Mouse (Mus musculus): ENCODE measurements around the gene 1810049J17Rik. TPM values are rescaled to one million over a fixed set of nuclear protein-coding genes. Genes with fewer than 3 reads are reported as not detected.
A peak's percentile ranks its signal among the peaks of the same experiment; 100 is the strongest.

1810049J17Rik gene
- polyA plus RNA-seq, 1 experiment from 2014 or later = 1.1 TPM

DNA sequence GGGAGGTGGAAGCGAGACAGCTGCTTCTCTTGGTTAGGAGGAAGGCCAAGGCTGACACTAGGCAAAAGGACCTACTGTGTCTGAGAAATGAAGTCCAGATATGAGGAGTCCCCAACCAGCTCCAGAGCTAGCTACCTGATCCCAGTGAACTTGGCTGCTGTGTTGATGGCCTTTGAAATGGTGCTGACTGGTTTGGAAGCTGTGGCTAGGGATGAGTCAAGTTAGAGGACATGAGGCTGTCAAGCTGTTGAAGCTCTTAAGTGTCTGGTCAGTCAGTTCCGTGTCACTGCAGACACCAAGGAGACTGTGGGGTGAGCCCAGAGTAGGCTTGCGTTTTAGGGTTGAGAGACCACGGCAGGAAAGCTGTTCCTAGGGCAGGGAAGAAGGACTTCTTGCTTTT, 12.7 kb upstream of the 1810049J17Rik start:
- 77% methylated on average over 4 of the region's 4 CpGs for WGBS (ENCODE audit: insufficient replicate concordance)
- Histone ChIP-seq H3K4me3 (ENCODE audit: low read depth, low read length) (no peak overlapping the region), H3K27ac (ENCODE audit: low read depth) (no peak overlapping the region), H3K9me3 (ENCODE audit: low read length) (no peaks in the 10 kb centered on the region), H3K4me2 (ENCODE audit: low read depth, low read length) (no peak overlapping the region), H3K36me3 (replicated peaks; ENCODE audit: insufficient read depth, low read length) (no peaks in the 10 kb centered on the region), H3K27me3 (ENCODE audit: insufficient read depth, low read length) (no peaks in the 10 kb centered on the region), H3K9ac (replicated peaks) (peak overlapping the region; percentile 38), H3K4me1 (ENCODE audit: insufficient read depth) (peaks cover 16% of the 10 kb centered on the region)
- DNase-seq (no peak), ATAC-seq (no peak)
- no peak for TF ChIP-seq CTCF (IDR thresholded peaks at IDR 0.05; ENCODE audit: low read depth)
- no peak for TF ChIP-seq EP300 (IDR thresholded peaks at IDR 0.05; ENCODE audit: low read depth)

DNA sequence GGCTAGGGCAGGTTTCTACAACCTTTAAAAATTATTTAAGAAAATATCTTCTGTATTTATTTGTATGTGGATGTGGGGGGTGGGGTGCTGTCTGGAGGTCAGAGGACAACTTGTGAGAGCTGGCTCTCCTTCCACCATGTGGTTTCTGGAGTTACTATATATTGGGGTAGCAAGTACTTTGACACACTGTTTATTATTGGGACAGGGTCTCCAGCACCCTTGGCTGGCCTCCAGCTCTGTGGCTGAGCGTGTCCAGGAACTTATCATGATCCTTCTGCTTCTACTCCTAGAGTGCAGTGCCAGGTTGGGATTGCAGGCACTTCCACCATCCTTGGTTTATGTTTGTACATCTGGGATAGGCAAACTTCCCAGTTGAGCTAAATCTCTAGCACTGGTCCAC, 9.6 kb upstream of the 1810049J17Rik start:
- DNase-seq (no peak), ATAC-seq (no peak)
- H3K9ac ChIP-seq (replicated peaks) = no peak overlapping the region
- peaks cover 17% of the 10 kb centered on the region for H3K4me1 ChIP-seq (ENCODE audit: insufficient read depth)
- no peak overlapping the region for H3K27ac ChIP-seq (ENCODE audit: low read depth)
- no peaks in the 10 kb centered on the region for H3K27me3 ChIP-seq (ENCODE audit: insufficient read depth, low read length)
- TF ChIP-seq EP300 (IDR thresholded peaks at IDR 0.05; ENCODE audit: low read depth) (no peak), CTCF (IDR thresholded peaks at IDR 0.05; ENCODE audit: low read depth) (no peak)
- H3K4me2 ChIP-seq (ENCODE audit: low read depth, low read length) = no peak overlapping the region
- WGBS (ENCODE audit: insufficient replicate concordance) = 65% methylated on average over 1 of the region's 1 CpGs
- H3K36me3 ChIP-seq (replicated peaks; ENCODE audit: insufficient read depth, low read length) = no peaks in the 10 kb centered on the region
- no peak overlapping the region for H3K4me3 ChIP-seq (ENCODE audit: low read depth, low read length)
- H3K9me3 ChIP-seq (ENCODE audit: low read length) = no peaks in the 10 kb centered on the region

DNA sequence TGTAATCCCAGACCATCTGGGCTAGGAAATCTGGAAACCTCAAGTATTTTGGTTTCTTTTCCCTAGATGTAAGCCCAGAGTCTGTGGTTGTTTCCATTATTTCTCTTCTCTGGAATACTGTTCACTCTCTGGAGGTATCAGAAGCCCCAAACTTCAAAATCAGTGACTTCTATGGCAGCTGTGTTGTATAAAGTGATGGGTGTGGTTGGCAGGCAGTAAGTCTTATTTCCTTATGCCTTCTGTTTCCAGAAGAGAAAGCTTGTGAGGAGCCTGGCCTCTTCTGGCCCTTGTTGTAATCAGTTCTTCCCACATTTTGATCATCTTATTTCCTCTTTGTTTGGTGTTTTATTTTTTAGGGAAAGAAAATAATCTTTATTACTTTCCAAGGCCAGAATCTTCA, 9.2 kb upstream of the 1810049J17Rik start:
- Histone ChIP-seq H3K27ac (ENCODE audit: low read depth) (peak overlapping the region; percentile 37; the same call in 1 of the 2 replicates), H3K4me2 (ENCODE audit: low read depth, low read length) (no peak overlapping the region), H3K9me3 (ENCODE audit: low read length) (no peaks in the 10 kb centered on the region), H3K9ac (replicated peaks) (no peak overlapping the region), H3K4me1 (ENCODE audit: insufficient read depth) (peaks cover 16% of the 10 kb centered on the region), H3K4me3 (ENCODE audit: low read depth, low read length) (no peak overlapping the region), H3K36me3 (replicated peaks; ENCODE audit: insufficient read depth, low read length) (no peaks in the 10 kb centered on the region), H3K27me3 (ENCODE audit: insufficient read depth, low read length) (no peaks in the 10 kb centered on the region)
- ATAC-seq (no peak), DNase-seq (no peak)
- TF ChIP-seq EP300 (IDR thresholded peaks at IDR 0.05; ENCODE audit: low read depth) = no peak
- no peak for TF ChIP-seq CTCF (IDR thresholded peaks at IDR 0.05; ENCODE audit: low read depth)

DNA sequence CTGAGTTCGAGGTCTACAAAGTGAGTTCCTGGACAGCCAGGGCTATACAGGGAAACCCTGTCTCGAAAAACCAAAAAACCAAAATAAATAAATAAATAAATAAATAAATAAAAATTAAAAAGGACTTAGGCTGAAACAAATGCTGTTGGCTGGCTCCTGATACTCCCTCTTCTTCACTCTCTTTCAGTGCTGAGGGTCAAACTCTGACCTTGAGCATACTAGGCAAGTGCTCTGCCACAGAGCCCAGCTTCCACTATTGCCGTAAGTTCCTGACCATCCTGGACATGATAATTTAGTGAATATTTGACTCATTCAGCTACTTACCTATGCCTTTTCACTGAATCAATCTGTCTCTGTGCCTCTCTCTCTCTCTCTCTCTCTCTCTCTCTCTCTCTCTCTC, 8.7 kb upstream of the 1810049J17Rik start:
- H3K4me1 ChIP-seq (ENCODE audit: insufficient read depth) = peaks cover 19% of the 10 kb centered on the region
- H3K4me3 ChIP-seq (ENCODE audit: low read depth, low read length) = no peak overlapping the region
- 69% methylated on average over 3 of the region's 3 CpGs for WGBS (ENCODE audit: insufficient replicate concordance)
- 0 out of 2 replicates have a peak overlapping the region, but pooled peaks have one; percentile 37 for H3K27ac ChIP-seq (ENCODE audit: low read depth)
- no peak for DNase-seq
- no peaks in the 10 kb centered on the region for H3K27me3 ChIP-seq (ENCODE audit: insufficient read depth, low read length)
- no peak for ATAC-seq
- no peaks in the 10 kb centered on the region for H3K36me3 ChIP-seq (replicated peaks; ENCODE audit: insufficient read depth, low read length)
- no peaks in the 10 kb centered on the region for H3K9me3 ChIP-seq (ENCODE audit: low read length)
- no peak for TF ChIP-seq CTCF (IDR thresholded peaks at IDR 0.05; ENCODE audit: low read depth)
- TF ChIP-seq EP300 (IDR thresholded peaks at IDR 0.05; ENCODE audit: low read depth) = no peak
- H3K4me2 ChIP-seq (ENCODE audit: low read depth, low read length) = no peak overlapping the region
- no peak overlapping the region for H3K9ac ChIP-seq (replicated peaks)

DNA sequence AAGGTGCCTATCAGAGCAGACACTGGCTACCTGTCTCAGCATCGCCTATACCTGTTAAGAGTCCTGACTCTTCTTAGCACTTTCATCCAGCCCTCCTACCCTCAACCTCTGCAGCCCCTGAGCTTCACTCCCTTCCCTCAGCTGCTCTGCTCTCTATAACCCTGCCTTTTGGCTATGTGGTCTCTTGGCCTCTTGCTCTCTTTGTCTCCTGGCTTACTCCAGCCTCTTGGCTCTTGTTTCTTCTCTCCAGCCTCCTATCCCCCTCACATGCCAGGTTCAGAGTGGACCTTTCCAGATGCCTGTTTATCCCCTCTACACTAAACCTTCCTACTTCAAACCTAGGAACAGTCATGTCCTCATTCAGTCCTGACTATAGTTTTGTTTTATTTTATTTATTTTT, 2.6 kb upstream of the 1810049J17Rik start:
- Histone ChIP-seq H3K4me1 (ENCODE audit: insufficient read depth) (peaks cover 27% of the 10 kb centered on the region), H3K9me3 (ENCODE audit: low read length) (no peaks in the 10 kb centered on the region), H3K36me3 (replicated peaks; ENCODE audit: insufficient read depth, low read length) (0 out of 2 replicates have a peak, but pooled peaks cover 3% of the 10 kb centered on the region), H3K4me2 (ENCODE audit: low read depth, low read length) (peak overlapping the region; percentile 97; the same call in 1 of the 2 replicates), H3K27me3 (ENCODE audit: insufficient read depth, low read length) (0 out of 2 replicates have a peak, but pooled peaks cover 2% of the 10 kb centered on the region), H3K27ac (ENCODE audit: low read depth) (0 out of 2 replicates have a peak overlapping the region, but pooled peaks have one; percentile 25), H3K4me3 (ENCODE audit: low read depth, low read length) (no peak overlapping the region), H3K9ac (replicated peaks) (no peak overlapping the region)
- DNase-seq = no peak
- ATAC-seq = no peak
- TF ChIP-seq CTCF (IDR thresholded peaks at IDR 0.05; ENCODE audit: low read depth) = no peak
- TF ChIP-seq EP300 (IDR thresholded peaks at IDR 0.05; ENCODE audit: low read depth) = no peak
- WGBS (ENCODE audit: insufficient replicate concordance) = 88% methylated on average over 1 of the region's 1 CpGs

DNA sequence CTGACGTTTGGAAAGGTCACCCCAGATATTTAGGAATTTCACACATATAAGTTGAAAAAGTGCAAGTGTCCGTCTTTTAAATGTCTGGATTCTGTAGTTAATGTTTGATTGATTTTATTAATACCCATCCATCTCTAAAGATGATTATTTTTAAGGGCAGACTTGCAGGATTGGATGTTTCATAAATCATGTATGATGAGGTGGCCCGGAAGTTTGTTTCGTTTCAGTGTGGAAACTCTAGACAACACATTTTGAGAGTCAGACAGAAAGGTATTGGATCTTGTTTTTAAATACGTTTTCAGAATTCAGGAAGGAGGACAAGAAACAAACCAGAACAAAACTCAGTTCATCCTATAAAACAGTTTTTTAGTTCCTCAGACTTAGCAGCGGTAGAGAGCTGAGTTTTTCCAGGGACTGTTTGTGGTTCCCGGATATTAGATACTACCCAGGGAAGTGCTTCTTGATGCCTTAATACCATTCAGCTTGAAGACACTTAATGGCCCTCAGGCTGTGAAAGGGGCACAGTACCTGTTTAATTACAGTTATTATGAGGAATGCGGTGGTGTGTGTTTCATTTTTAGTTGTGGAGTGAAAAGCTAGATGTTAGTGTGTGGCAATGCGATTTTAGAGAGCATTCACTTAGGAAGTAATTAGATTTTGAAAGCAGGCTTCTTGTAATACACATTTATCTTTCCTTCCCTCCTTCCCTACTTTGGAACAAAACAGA, 1.1 kb upstream of the 1810049J17Rik start:
- DNase-seq (no peak), ATAC-seq (no peak)
- Histone ChIP-seq H3K4me2 (ENCODE audit: low read depth, low read length) (peak overlapping the region; percentile 97), H3K9me3 (ENCODE audit: low read length) (no peaks in the 10 kb centered on the region), H3K27me3 (ENCODE audit: insufficient read depth, low read length) (0 out of 2 replicates have a peak, but pooled peaks cover 2% of the 10 kb centered on the region), H3K9ac (replicated peaks) (peak overlapping the region; percentile 95), H3K36me3 (replicated peaks; ENCODE audit: insufficient read depth, low read length) (0 out of 2 replicates have a peak, but pooled peaks cover 3% of the 10 kb centered on the region), H3K4me1 (ENCODE audit: insufficient read depth) (peaks cover 27% of the 10 kb centered on the region), H3K4me3 (ENCODE audit: low read depth, low read length) (peak overlapping the region; percentile 93), H3K27ac (ENCODE audit: low read depth) (peak overlapping the region; percentile 93)
- 12% methylated on average over 9 of the region's 9 CpGs for WGBS (ENCODE audit: insufficient replicate concordance)
- TF ChIP-seq CTCF (IDR thresholded peaks at IDR 0.05; ENCODE audit: low read depth) (no peak), EP300 (IDR thresholded peaks at IDR 0.05; ENCODE audit: low read depth) (no peak)

Data from liver, postnatal 0 days (tissue).